Mouse (Mus musculus): ENCODE results near the gene Atad2b. TPM values are rescaled to one million over a fixed set of nuclear protein-coding genes. Genes with fewer than 3 reads are reported as not detected.

Gene Atad2b
- polyA plus RNA-seq, 1 experiment from 2014 or later = 4.7 TPM

- Histone ChIP-seq H3K9me3 (ENCODE audit: low read length) (no peaks in the 10 kb centered on the region), H3K36me3 (replicated peaks; ENCODE audit: insufficient read depth, low read length) (peaks cover 45% of the 10 kb centered on the region), H3K27me3 (ENCODE audit: insufficient read depth, low read length) (no peaks in the 10 kb centered on the region), H3K4me1 (ENCODE audit: insufficient read depth) (no peaks in the 10 kb centered on the region), H3K4me2 (ENCODE audit: low read depth, low read length) (no peak overlapping the region), H3K27ac (ENCODE audit: low read depth) (no peak overlapping the region), H3K9ac (replicated peaks) (no peak overlapping the region), H3K4me3 (ENCODE audit: low read depth, low read length) (no peak overlapping the region)
- ATAC-seq = no peak
- WGBS (ENCODE audit: insufficient replicate concordance) = 84% methylated on average over 2 of the region's 2 CpGs
- DNase-seq = no peak
- no peak for TF ChIP-seq CTCF (IDR thresholded peaks at IDR 0.05; ENCODE audit: low read depth)
- TF ChIP-seq EP300 (IDR thresholded peaks at IDR 0.05; ENCODE audit: low read depth) = no peak
These were observed 120.9 kb downstream of the Atad2b start for GRCm38 (mm10) chr12:5038008-5038407.

- no peak for DNase-seq
- ATAC-seq = no peak
- Histone ChIP-seq H3K9me3 (ENCODE audit: low read length) (no peaks in the 10 kb centered on the region), H3K27me3 (ENCODE audit: insufficient read depth, low read length) (no peaks in the 10 kb centered on the region), H3K4me3 (ENCODE audit: low read depth, low read length) (no peak overlapping the region), H3K4me1 (ENCODE audit: insufficient read depth) (no peaks in the 10 kb centered on the region), H3K36me3 (replicated peaks; ENCODE audit: insufficient read depth, low read length) (peaks cover 20% of the 10 kb centered on the region), H3K27ac (ENCODE audit: low read depth) (no peak overlapping the region), H3K9ac (replicated peaks) (no peak overlapping the region), H3K4me2 (ENCODE audit: low read depth, low read length) (no peak overlapping the region)
- WGBS (ENCODE audit: insufficient replicate concordance) = 89% methylated on average over 15 of the region's 15 CpGs
- TF ChIP-seq EP300 (IDR thresholded peaks at IDR 0.05; ENCODE audit: low read depth) (no peak), CTCF (IDR thresholded peaks at IDR 0.05; ENCODE audit: low read depth) (no peak)
These were observed 127.0 kb downstream of the Atad2b start for GRCm38 (mm10) chr12:5044141-5044540.

GRCm38 (mm10) chr12:5048104-5048503, 131.0 kb downstream of the Atad2b start:
- TF ChIP-seq EP300 (IDR thresholded peaks at IDR 0.05; ENCODE audit: low read depth) (no peak), CTCF (IDR thresholded peaks at IDR 0.05; ENCODE audit: low read depth) (no peak)
- 86% methylated on average over 4 of the region's 4 CpGs for WGBS (ENCODE audit: insufficient replicate concordance)
- no peak overlapping the region for H3K9ac ChIP-seq (replicated peaks)
- H3K36me3 ChIP-seq (replicated peaks; ENCODE audit: insufficient read depth, low read length) = peaks cover 11% of the 10 kb centered on the region
- no peaks in the 10 kb centered on the region for H3K27me3 ChIP-seq (ENCODE audit: insufficient read depth, low read length)
- no peaks in the 10 kb centered on the region for H3K4me1 ChIP-seq (ENCODE audit: insufficient read depth)
- no peak for ATAC-seq
- DNase-seq = no peak
- peaks cover 23% of the 10 kb centered on the region for H3K9me3 ChIP-seq (ENCODE audit: low read length)
- no peak overlapping the region for H3K27ac ChIP-seq (ENCODE audit: low read depth)
- no peak overlapping the region for H3K4me3 ChIP-seq (ENCODE audit: low read depth, low read length)
- no peak overlapping the region for H3K4me2 ChIP-seq (ENCODE audit: low read depth, low read length)

GRCm38 (mm10) chr12:5067590-5067989, 150.4 kb downstream of the Atad2b start:
- Histone ChIP-seq H3K9ac (replicated peaks) (no peak overlapping the region), H3K4me3 (ENCODE audit: low read depth, low read length) (no peak overlapping the region), H3K9me3 (ENCODE audit: low read length) (no peaks in the 10 kb centered on the region), H3K36me3 (replicated peaks; ENCODE audit: insufficient read depth, low read length) (no peaks in the 10 kb centered on the region), H3K4me2 (ENCODE audit: low read depth, low read length) (no peak overlapping the region), H3K27ac (ENCODE audit: low read depth) (no peak overlapping the region), H3K4me1 (ENCODE audit: insufficient read depth) (no peaks in the 10 kb centered on the region), H3K27me3 (ENCODE audit: insufficient read depth, low read length) (no peaks in the 10 kb centered on the region)
- ATAC-seq (no peak), DNase-seq (no peak)
- 45% methylated on average over 3 of the region's 3 CpGs for WGBS (ENCODE audit: insufficient replicate concordance)
- TF ChIP-seq EP300 (IDR thresholded peaks at IDR 0.05; ENCODE audit: low read depth) = no peak
- no peak for TF ChIP-seq CTCF (IDR thresholded peaks at IDR 0.05; ENCODE audit: low read depth)

- Histone ChIP-seq H3K36me3 (replicated peaks; ENCODE audit: insufficient read depth, low read length) (no peaks in the 10 kb centered on the region), H3K4me3 (ENCODE audit: low read depth, low read length) (no peak overlapping the region), H3K27me3 (ENCODE audit: insufficient read depth, low read length) (no peaks in the 10 kb centered on the region), H3K4me1 (ENCODE audit: insufficient read depth) (no peaks in the 10 kb centered on the region), H3K9me3 (ENCODE audit: low read length) (no peaks in the 10 kb centered on the region), H3K9ac (replicated peaks) (no peak overlapping the region), H3K27ac (ENCODE audit: low read depth) (no peak overlapping the region), H3K4me2 (ENCODE audit: low read depth, low read length) (no peak overlapping the region)
- TF ChIP-seq EP300 (IDR thresholded peaks at IDR 0.05; ENCODE audit: low read depth) (no peak), CTCF (IDR thresholded peaks at IDR 0.05; ENCODE audit: low read depth) (no peak)
- ATAC-seq (no peak), DNase-seq (no peak)
- WGBS (ENCODE audit: insufficient replicate concordance) = 82% methylated on average over 3 of the region's 3 CpGs
These were observed 153.0 kb downstream of the Atad2b start for GRCm38 (mm10) chr12:5070131-5070530.

GRCm38 (mm10) chr12:5073191-5073590, 156.0 kb downstream of the Atad2b start:
- H3K9me3 ChIP-seq (ENCODE audit: low read length) = no peaks in the 10 kb centered on the region
- H3K4me1 ChIP-seq (ENCODE audit: insufficient read depth) = no peaks in the 10 kb centered on the region
- H3K4me3 ChIP-seq (ENCODE audit: low read depth, low read length) = no peak overlapping the region
- TF ChIP-seq EP300 (IDR thresholded peaks at IDR 0.05; ENCODE audit: low read depth) = no peak
- no peak for TF ChIP-seq CTCF (IDR thresholded peaks at IDR 0.05; ENCODE audit: low read depth)
- DNase-seq (no peak), ATAC-seq (no peak)
- H3K27me3 ChIP-seq (ENCODE audit: insufficient read depth, low read length) = no peaks in the 10 kb centered on the region
- H3K27ac ChIP-seq (ENCODE audit: low read depth) = no peak overlapping the region
- no peaks in the 10 kb centered on the region for H3K36me3 ChIP-seq (replicated peaks; ENCODE audit: insufficient read depth, low read length)
- no peak overlapping the region for H3K4me2 ChIP-seq (ENCODE audit: low read depth, low read length)
- H3K9ac ChIP-seq (replicated peaks) = no peak overlapping the region
- 83% methylated on average over 12 of the region's 12 CpGs for WGBS (ENCODE audit: insufficient replicate concordance)

GRCm38 (mm10) chr12:5081480-5081879, 164.3 kb downstream of the Atad2b start:
- Histone ChIP-seq H3K4me1 (ENCODE audit: insufficient read depth) (no peaks in the 10 kb centered on the region), H3K27ac (ENCODE audit: low read depth) (no peak overlapping the region), H3K9me3 (ENCODE audit: low read length) (no peaks in the 10 kb centered on the region), H3K4me2 (ENCODE audit: low read depth, low read length) (no peak overlapping the region), H3K27me3 (ENCODE audit: insufficient read depth, low read length) (no peaks in the 10 kb centered on the region), H3K36me3 (replicated peaks; ENCODE audit: insufficient read depth, low read length) (no peaks in the 10 kb centered on the region), H3K4me3 (ENCODE audit: low read depth, low read length) (no peak overlapping the region), H3K9ac (replicated peaks) (no peak overlapping the region)
- TF ChIP-seq CTCF (IDR thresholded peaks at IDR 0.05; ENCODE audit: low read depth) = no peak
- TF ChIP-seq EP300 (IDR thresholded peaks at IDR 0.05; ENCODE audit: low read depth) = no peak
- WGBS (ENCODE audit: insufficient replicate concordance) = 74% methylated on average over 4 of the region's 4 CpGs
- no peak for ATAC-seq
- no peak for DNase-seq
